8 mouse cellular contexts compared by ENCODE assay signal in genomic region chr15:103347275-103347684, GRCm38 (mm10). TPM values are rescaled to one million over a fixed set of nuclear protein-coding genes. Genes with fewer than 3 reads are reported as not detected.
DNase-seq lines count a peak whose midpoint lies in the region; ATAC-seq lines count a peak whose summit lies in the region.

No protein-coding gene starts in this region.

- no peaks in the 10 kb centered on the region for H3K27me3 ChIP-seq in embryonic facial prominence, embryonic 14.5 days (replicated peaks; ENCODE audit: control insufficient read depth, insufficient read depth, low read length)
- no peaks in the 10 kb centered on the region for H3K27me3 ChIP-seq in midbrain, embryonic 15.5 days (replicated peaks)

- H3K9ac ChIP-seq in embryonic facial prominence, embryonic 14.5 days (ENCODE audit: low read depth, low read length), result no peak overlapping the region
- H3K9ac ChIP-seq in midbrain, embryonic 15.5 days, result no peak overlapping the region

- no peaks in the 10 kb centered on the region for H3K9me3 ChIP-seq in embryonic facial prominence, embryonic 14.5 days (ENCODE audit: control insufficient read depth, low read length)
- no peaks in the 10 kb centered on the region for H3K9me3 ChIP-seq in midbrain, embryonic 15.5 days

- H3K4me1 ChIP-seq in embryonic facial prominence, embryonic 14.5 days (ENCODE audit: control insufficient read depth, insufficient read depth, low read length), result no peaks in the 10 kb centered on the region
- H3K4me1 ChIP-seq in midbrain, embryonic 15.5 days, result peaks cover 6% of the 10 kb centered on the region; the same call in 1 of the 2 replicates

- no peak for ATAC-seq in embryonic facial prominence, embryonic 14.5 days (ENCODE audit: low read depth)
- ATAC-seq in midbrain, embryonic 15.5 days (replicated peaks), result 0 out of 2 replicates have a peak, but pooled peaks have one; percentile 21

- H3K36me3 ChIP-seq in embryonic facial prominence, embryonic 14.5 days (ENCODE audit: control insufficient read depth, insufficient read depth, low read length), result peaks cover 85% of the 10 kb centered on the region
- no peaks in the 10 kb centered on the region for H3K36me3 ChIP-seq in midbrain, embryonic 15.5 days (replicated peaks)

- 5% methylated on average over 2 of the region's 2 CpGs for WGBS in embryonic facial prominence, embryonic 14.5 days
- WGBS in midbrain, embryonic 15.5 days, result 3% methylated on average over 2 of the region's 2 CpGs

- DNase-seq in cerebellum, postnatal 10 days, result peak; percentile 86 to 87
- DNase-seq in cerebellum, adult 8-10 months, result no peak
- peak; percentile 52 to 69 for DNase-seq in spleen, adult 18-20 months
- DNase-seq in spleen, adult 12 weeks (ENCODE audit: low spot score), result no peak
- peak; percentile 84 for DNase-seq in embryonic facial prominence, embryonic 14.5 days (ENCODE audit: low spot score)
- DNase-seq in kidney, postnatal 25 days, result peak; percentile 82 to 84
- peak; percentile 72 for DNase-seq in thymus, postnatal 14 days

- H3K4me2 ChIP-seq in embryonic facial prominence, embryonic 14.5 days (ENCODE audit: low read depth, low read length), result no peak overlapping the region
- no peak overlapping the region for H3K4me2 ChIP-seq in midbrain, embryonic 15.5 days

- no peak overlapping the region for H3K4me3 ChIP-seq in embryonic facial prominence, embryonic 14.5 days (ENCODE audit: low read depth, low read length)
- H3K4me3 ChIP-seq in midbrain, embryonic 15.5 days, result no peak overlapping the region

- no peak overlapping the region for H3K27ac ChIP-seq in embryonic facial prominence, embryonic 14.5 days (replicated peaks; ENCODE audit: low read depth, low read length)
- no peak overlapping the region for H3K27ac ChIP-seq in midbrain, embryonic 15.5 days

RNA-seq across cellular contexts. Expression of gene Zfp385a, which starts 7.4 kb away (rescaled TPM):
- polyA plus RNA-seq in embryonic facial prominence, embryonic 14.5 days (2014; fragmentation: Nextera tagmentation; extraction: Ambion mirVana), result 18.4 and 19.0 TPM in 2 replicates
- polyA plus RNA-seq in midbrain, embryonic 15.5 days (2015; fragmentation: Nextera tagmentation; extraction: Ambion mirVana), result 24.4 and 25.6 TPM in 2 replicates

RNA-seq across cellular contexts. Expression of gene Itga5, which starts 19.3 kb away (rescaled TPM):
- polyA plus RNA-seq in embryonic facial prominence, embryonic 14.5 days (2014; fragmentation: Nextera tagmentation; extraction: Ambion mirVana), result 63.4 TPM in 2 replicates
- polyA plus RNA-seq in midbrain, embryonic 15.5 days (2015; fragmentation: Nextera tagmentation; extraction: Ambion mirVana), result 7.3 and 8.2 TPM in 2 replicates

RNA-seq across cellular contexts. Expression of gene Gpr84, which starts 36.9 kb away (rescaled TPM):
- polyA plus RNA-seq in embryonic facial prominence, embryonic 14.5 days (2014; fragmentation: Nextera tagmentation; extraction: Ambion mirVana), result 0.13 and 0.47 TPM in 2 replicates
- polyA plus RNA-seq in midbrain, embryonic 15.5 days (2015; fragmentation: Nextera tagmentation; extraction: Ambion mirVana), result 0.31 and 0.34 TPM in 2 replicates

Comparison
In these comparisons a context has a peak if more than half of its experiments do, and no peak if none do; other contexts are left out.
1. DNase-seq: peak in cerebellum, postnatal 10 days (2 of 2), spleen, adult 18-20 months (2 of 2), embryonic facial prominence, embryonic 14.5 days (single experiment), kidney, postnatal 25 days (2 of 2) and thymus, postnatal 14 days (single experiment); none in cerebellum, adult 8-10 months (single experiment) and spleen, adult 12 weeks (single experiment).